Mouse (Mus musculus): ENCODE measurements around the gene Coro1b.
A peak's percentile ranks its signal among the peaks of the same experiment; 100 is the strongest.

The Coro1b gene

DNA sequence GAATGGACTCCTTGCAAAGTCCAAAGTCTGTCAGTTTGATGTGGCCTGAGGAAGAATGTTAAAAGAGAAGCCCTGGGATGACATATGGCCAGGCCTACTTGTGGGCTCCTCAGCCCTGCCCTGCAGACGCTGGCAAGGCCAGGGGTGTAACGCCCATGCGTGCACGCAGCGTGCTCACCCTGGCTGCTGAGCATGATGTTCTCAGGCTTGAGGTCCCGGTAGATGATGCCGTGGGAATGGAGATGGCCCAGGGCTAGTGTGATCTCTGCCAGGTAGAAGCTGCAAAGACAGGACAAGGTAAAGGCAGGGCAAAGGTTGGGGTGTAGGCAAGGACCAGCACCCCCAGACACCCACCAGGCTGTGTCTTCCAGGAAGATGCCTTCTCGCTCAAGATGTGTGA, 10.6 kb downstream of the Coro1b start:
- no peak for DNase-seq (ENCODE audit: low spot score)

DNA sequence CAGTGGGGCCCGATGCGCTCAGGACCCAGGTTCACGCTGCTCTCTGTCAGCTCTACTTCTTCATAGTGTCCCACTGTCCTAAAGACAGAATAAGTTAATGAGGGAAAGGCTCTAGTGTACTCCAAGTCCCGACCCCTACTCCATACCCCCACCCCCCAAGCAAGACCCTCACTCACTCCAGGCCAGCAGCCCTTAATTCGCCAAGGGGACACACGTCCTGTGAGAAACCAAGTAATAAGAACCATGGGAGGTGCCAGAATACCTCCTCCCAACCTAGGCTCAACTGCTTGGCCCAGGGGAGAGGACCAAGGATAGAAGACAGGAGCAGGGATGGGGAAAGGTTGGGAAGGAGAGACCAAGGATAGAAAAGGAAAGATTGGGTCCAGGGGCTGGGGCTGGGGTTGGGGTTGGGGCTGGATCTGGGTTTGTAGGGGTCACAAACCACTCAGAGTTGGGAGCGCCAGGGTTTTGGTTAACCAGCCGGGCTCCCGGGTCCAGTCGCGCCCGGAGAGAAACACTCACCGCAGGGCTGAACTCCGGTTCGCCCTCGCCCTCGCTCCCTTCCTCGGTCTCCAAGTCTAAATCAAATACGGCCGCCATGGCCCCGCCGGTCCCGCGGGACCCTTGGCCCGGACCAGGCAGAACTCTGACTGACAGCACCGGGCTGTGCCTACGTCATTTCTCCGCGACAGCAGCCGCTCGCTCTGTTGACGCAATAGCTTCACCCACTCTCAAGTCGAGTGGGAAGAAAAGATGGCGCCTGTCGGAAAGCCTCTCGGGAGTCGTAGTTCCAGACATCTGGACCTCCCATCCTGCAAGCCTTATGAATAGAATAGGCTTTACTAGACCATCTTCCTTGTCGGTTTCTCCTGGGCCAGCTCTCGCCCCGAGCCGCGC, 14.5 kb downstream of the Coro1b start, which contains the start of gene Rps6kb2:
Rps6kb2 (minus strand) TSS at position 709 of the 897 bp plus-strand sequence.
- peak; percentile 95 for DNase-seq (ENCODE audit: low spot score)

GRCm38 (mm10) chr19:4163543-4163887, 15.1 kb downstream of the Coro1b start:
- DNase-seq (ENCODE audit: low spot score), result no peak

GRCm38 (mm10) chr19:4164100-4164499, 15.7 kb downstream of the Coro1b start:
- no peak for DNase-seq (ENCODE audit: low spot score)

DNA sequence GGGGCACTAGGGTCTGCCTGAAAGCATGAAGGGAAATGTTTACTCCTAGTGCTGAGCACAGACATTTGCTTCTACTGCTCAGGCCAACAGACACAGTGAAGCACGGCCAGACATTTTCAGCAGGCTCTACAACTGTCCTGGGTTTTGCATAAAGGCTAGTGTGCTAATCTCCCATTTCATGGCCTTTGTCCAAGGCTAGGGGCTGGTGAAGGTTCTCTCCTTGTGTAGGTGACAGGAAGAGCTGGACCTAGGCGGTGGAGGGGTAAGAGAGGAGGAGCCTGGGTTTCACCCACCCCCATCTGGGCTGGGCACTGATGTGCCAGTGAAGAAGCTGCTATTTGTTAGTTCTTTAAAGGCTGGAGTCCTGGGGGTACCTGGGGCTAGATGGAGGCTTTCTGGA, 16.3 kb downstream of the Coro1b start:
- DNase-seq (ENCODE audit: low spot score), result no peak

- no peak for DNase-seq (ENCODE audit: low spot score)
These were observed 18.5 kb downstream of the Coro1b start for GRCm38 (mm10) chr19:4166678-4167476.

DNA sequence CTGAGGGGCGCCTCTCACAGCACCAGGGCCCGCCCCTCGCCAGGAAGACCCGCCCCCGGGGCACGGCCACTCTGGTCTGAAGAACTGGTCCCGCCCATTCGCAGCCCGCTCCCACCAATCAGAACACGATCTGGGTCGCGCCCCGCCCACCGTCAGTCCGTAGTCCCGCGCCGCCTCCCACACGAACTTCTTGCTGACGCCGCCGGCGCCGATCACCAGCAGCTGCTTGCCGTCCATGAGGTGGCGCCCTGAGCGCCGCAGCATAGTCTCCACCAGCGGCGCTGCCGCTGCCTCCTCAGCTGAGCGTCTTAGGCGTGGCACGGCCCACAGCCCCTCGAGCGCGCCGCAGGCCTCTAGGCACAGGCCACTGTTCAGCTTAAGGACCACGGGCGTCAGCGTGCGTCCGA, 21.0 kb downstream of the Coro1b start:
- peak; percentile 97 for DNase-seq (ENCODE audit: low spot score)

GRCm38 (mm10) chr19:4169810-4170209, 21.4 kb downstream of the Coro1b start:
- DNase-seq (ENCODE audit: low spot score), result no peak

GRCm38 (mm10) chr19:4170723-4171392, 22.4 kb downstream of the Coro1b start:
- DNase-seq (ENCODE audit: low spot score), result no peak

GRCm38 (mm10) chr19:4171393-4172290, 23.2 kb downstream of the Coro1b start:
- DNase-seq (ENCODE audit: low spot score), result no peak

DNA sequence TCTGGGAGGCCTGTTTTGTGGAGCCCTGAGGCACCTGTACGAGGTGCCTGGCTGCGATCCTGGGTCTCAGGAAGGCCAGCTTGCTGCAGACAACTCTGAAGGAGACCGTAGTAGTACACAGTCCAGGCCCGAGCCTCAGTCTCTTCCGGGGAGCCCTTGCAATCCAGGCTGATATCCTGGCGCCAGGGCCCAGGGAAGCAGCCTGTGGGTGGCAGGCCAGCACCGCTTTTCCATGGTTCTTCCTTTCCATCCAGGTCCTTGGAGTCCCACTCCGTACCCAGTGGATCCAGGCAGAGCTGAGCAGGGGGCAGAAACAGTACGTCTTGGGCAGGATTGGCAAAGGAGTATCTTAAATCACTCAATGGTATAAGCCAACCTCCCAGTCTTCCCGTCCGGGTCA, 24.5 kb downstream of the Coro1b start:
- no peak for DNase-seq (ENCODE audit: low spot score)

- no peak for DNase-seq (ENCODE audit: low spot score)
These were observed 27.0 kb downstream of the Coro1b start, which contains the start of gene Carns1 for GRCm38 (mm10) chr19:4175368-4175947. Carns1 (minus strand) TSS chr19:4175479.

GRCm38 (mm10) chr19:4180411-4180810, 32.0 kb downstream of the Coro1b start:
- DNase-seq (ENCODE audit: low spot score), result no peak

- DNase-seq (ENCODE audit: low spot score), result no peak
These were observed 33.5 kb downstream of the Coro1b start for GRCm38 (mm10) chr19:4181892-4182291.

- DNase-seq (ENCODE audit: low spot score), result no peak
These were observed 35.3 kb downstream of the Coro1b start for GRCm38 (mm10) chr19:4183689-4184088.

GRCm38 (mm10) chr19:4184976-4185975, 36.9 kb downstream of the Coro1b start:
- no peak for DNase-seq (ENCODE audit: low spot score)

- no peak for DNase-seq (ENCODE audit: low spot score)
These were observed 38.9 kb downstream of the Coro1b start for GRCm38 (mm10) chr19:4187303-4187702.

DNA sequence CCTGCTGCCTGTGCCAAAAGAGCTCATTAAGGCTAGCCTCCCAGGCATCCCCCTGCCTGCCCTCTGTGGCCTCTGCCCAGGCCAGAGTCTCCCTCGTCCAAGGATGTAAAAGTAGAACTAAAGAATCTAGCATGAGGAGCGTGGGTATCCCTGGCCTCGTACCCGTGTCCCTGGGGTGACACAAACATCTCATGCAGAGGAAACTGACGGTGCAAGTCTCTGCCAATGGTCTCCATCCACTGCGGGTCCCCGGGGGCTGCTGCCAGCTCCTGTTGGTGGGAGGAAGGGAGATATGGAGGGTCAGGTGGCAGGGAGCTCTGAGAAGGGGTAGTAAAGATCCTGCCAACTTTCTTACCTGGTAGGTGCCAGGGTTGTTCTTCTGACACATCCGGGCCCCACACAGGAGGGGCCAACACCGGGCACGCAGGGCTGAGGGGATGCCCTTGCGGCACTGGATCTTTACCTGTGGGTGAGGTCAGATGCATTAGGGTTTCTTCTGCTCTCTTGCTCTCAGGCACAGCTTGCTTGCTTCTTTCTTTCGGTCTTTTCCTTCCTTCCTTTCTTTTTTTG, 40.7 kb downstream of the Coro1b start:
- DNase-seq (ENCODE audit: low spot score), result no peak

DNA sequence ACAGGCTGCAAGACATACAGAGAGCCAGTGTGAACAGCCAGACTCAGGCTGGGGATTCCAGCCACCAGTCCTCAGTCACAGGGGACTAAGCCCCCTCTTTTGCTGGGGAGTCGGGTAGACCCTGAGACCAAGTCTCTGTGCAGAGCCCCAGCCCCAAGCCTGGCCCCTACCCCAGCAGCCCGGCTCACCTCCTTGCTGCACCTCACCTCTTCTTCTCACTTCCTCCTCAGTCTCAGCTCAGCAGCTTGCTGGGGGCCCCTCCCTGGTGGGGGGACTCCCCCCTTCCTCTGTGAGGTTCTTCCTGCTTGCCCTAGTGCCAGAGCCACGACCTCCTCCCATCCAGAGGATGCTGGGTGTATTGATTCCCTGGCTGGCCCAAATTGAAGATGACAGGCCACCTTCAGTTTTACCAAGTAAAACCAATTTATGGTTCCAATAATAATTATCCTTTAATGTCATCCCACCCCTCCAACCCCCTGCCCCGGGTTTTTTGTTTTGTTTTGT, 42.5 kb downstream of the Coro1b start, which contains the start of gene Tbc1d10c:
Tbc1d10c (minus strand) TSS at position 454 of the 504 bp plus-strand sequence.
- no peak for DNase-seq (ENCODE audit: low spot score)
